Mouse (Mus musculus) lung, embryonic 14.5 days (tissue): ENCODE data around the gene Atp6v1c2. TPM values are rescaled to one million over a fixed set of nuclear protein-coding genes. Genes with fewer than 3 reads are reported as not detected.
A peak's percentile ranks its signal among the peaks of the same experiment; 100 is the strongest.

Experiments used
- ATAC-seq: fragments of 200-750 bp; cut with Nextera tagmentation; 2 replicates; pipeline ENCODE4 v1.8.0; 2017; ENCODE audit warnings: mild to moderate bottlenecking, moderate TSS enrichment, moderate library complexity; ENCODE audit not compliant: insufficient read depth
- DNase-seq: peaks from one replicate; pipeline ENCODE4 v3.0.0-alpha.2; 2015
- H3K27ac ChIP-seq: fragments of 300-500 bp; sonication (generic); 2 replicates; pipeline ENCODE4 v1.5.1; 2014; ENCODE audit warnings: low read depth, mild to moderate bottlenecking, moderate library complexity
- H3K27me3 ChIP-seq: fragments of 300-500 bp; sonication (generic); 2 replicates; pipeline ENCODE4 v1.6.1; 2014; ENCODE audit warnings: low read length, control low read depth; ENCODE audit not compliant: insufficient read depth
- H3K36me3 ChIP-seq: fragments of 300-500 bp; sonication (generic); 2 replicates; pipeline ENCODE4 v1.6.1; 2014; ENCODE audit warnings: control low read depth; ENCODE audit not compliant: insufficient read depth
- H3K4me1 ChIP-seq: fragments of 300-500 bp; sonication (generic); 2 replicates; pipeline ENCODE4 v1.6.1; 2014; ENCODE audit warnings: antibody characterized with exemption, control low read depth; ENCODE audit not compliant: insufficient read depth
- H3K4me2 ChIP-seq: fragments of 300-500 bp; sonication (generic); 2 replicates; pipeline ENCODE4 v1.6.1; 2014; ENCODE audit warnings: mild to moderate bottlenecking
- H3K4me3 ChIP-seq: fragments of 300-500 bp; sonication (generic); 2 replicates; pipeline ENCODE4 v1.5.1; 2014; ENCODE audit warnings: low read depth, low read length
- H3K9ac ChIP-seq: fragments of 300-500 bp; sonication (generic); 2 replicates; pipeline ENCODE4 v1.6.1; 2014
- H3K9me3 ChIP-seq: fragments of 300-500 bp; sonication (generic); 2 replicates; pipeline ENCODE4 v1.6.1; 2016; ENCODE audit warnings: low read depth, low read length, control low read depth
- CTCF ChIP-seq: IDR thresholded peaks from 2 replicates; pipeline ENCODE4 v1.5.1; 2016; ENCODE audit warnings: antibody characterized with exemption, low read depth
- WGBS: fragments of 180-500 bp; shearing (Covaris S2); extraction: QIAGEN DNeasy Blood & Tissue Kit; methylation state at CpG from one replicate; pipeline ENCODE4 v1.1.7; 2014; 5-methylcytosine and 5-hydroxymethylcytosine counted together
- polyA plus RNA-seq: library from polyadenylated mRNA; unstranded; fragments of >200 nt; fragmentation: Nextera tagmentation; extraction: Ambion mirVana; gene quantifications from 2 replicates; pipeline ENCODE4 v1.2.1, GENCODE M21; 2014

Gene Atp6v1c2
- polyA plus RNA-seq, 1 experiment from 2014 or later: 1.0 TPM

- Histone ChIP-seq H3K4me2 (no peak overlapping the region), H3K9ac (no peak overlapping the region), H3K4me1 (peaks cover 7% of the 10 kb centered on the region), H3K9me3 (no peaks in the 10 kb centered on the region), H3K36me3 (peaks cover 38% of the 10 kb centered on the region), H3K27me3 (no peaks in the 10 kb centered on the region), H3K4me3 (no peak overlapping the region), H3K27ac (no peak overlapping the region)
- ATAC-seq: no peak
- TF ChIP-seq CTCF: peak; percentile 18; the same call in 1 of the 2 replicates
- DNase-seq: peak; percentile 16
These were observed 20.9 kb upstream of the Atp6v1c2 start for GRCm38 (mm10) chr12:17350106-17350505.

DNA sequence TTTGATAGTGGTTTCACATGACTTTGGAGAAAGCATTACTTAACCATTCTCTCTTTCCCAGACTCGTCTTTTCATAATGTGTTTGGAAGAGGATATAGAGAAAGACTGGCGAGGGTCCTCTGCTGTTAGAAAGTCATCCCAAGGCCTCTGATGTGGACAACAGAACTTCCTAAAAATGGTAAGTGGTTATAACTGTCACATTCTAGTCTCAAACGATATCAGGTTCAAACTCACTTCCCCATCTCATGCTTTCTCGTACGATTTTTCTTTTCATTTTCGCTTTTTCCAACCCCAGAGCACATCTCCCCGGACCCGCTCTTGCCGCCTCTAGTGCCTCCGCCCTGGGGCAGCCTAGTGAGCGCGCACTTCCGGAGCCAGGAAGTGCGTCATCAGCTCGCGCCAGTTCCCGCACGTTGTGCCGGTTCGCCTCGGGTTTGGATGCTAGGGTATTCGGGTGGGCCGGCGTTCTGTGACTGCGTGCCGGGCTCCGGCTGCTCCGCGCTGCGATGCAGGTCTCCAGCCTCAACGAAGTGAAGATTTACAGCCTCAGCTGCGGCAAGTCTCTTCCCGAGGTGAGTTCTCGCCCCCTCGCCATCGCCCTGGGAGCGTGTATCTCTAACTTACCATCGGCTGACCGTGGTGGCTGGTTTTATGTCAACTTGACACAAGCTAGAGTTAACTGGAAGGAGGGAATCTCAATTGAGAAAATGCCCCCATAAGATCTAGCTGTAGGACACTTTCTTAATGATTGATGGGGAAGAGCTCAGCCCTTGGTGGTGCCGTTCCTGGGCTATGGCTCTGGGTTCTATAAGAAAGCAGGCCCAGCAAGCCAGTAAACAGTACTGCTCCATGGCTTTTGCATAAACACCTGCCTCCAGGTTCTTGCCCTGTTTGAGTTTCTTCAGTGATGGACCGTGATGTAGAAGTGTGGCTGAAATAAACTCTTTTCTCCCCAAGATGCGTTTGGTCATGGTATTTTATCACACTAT, 19.2 kb upstream of the Atp6v1c2 start, which contains the start of gene Nol10:
Nol10 (plus strand) TSS at position 411 of the 989 bp plus-strand sequence.
- H3K27ac ChIP-seq: peak within 1 kb of the TSS; percentile 68
- ATAC-seq: peak; percentile 98
- H3K9me3 ChIP-seq: no peaks in the 10 kb centered on the region
- DNase-seq: peak; percentile 98
- under 1% methylated on average over 42 of the region's 42 CpGs for WGBS
- no peak for TF ChIP-seq CTCF
- H3K36me3 ChIP-seq: peaks cover 21% of the 10 kb centered on the region
- H3K27me3 ChIP-seq: no peaks in the 10 kb centered on the region
- peak within 1 kb of the TSS; percentile 69 for H3K9ac ChIP-seq
- peak within 1 kb of the TSS; percentile 75 for H3K4me3 ChIP-seq
- peak within 1 kb of the TSS; percentile 79 for H3K4me2 ChIP-seq
- peaks cover 7% of the 10 kb centered on the region for H3K4me1 ChIP-seq

DNA sequence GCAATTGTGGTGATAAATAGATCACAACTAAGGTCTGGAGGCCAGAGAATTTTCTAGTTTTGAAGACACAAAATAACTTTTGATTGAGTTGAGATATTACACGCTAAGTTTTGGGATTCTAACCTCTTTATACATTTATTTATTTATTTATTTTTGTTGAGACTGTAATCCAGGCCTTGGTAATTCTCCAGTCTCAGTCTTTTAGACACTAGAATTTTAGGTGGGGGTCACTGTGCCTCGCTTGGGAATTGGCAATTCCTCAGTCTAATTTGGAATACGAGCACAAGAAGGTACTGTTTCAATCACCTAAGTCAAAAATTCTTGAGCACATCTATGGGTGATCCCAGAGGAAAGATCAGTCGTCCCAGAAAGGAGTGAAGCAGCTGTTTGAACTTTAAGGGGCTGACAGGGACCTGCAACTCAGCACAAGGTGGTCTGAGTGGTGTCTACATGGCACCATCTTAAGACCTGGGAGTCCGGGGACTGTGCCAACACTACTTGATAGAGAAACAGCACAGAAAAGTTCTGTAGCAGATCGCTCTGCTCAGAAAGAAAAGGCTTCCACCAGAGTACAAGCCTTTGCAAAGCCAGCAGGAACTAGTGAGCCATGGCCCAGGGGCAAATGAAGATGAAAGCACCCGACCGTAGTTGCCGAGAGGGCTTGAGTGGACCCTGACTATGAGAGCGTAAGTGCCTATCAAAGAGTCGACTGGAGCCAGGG, 18.3 kb upstream of the Atp6v1c2 start:
- peak; percentile 56 for ATAC-seq
- no peak for TF ChIP-seq CTCF
- peaks cover 7% of the 10 kb centered on the region for H3K4me1 ChIP-seq

DNA sequence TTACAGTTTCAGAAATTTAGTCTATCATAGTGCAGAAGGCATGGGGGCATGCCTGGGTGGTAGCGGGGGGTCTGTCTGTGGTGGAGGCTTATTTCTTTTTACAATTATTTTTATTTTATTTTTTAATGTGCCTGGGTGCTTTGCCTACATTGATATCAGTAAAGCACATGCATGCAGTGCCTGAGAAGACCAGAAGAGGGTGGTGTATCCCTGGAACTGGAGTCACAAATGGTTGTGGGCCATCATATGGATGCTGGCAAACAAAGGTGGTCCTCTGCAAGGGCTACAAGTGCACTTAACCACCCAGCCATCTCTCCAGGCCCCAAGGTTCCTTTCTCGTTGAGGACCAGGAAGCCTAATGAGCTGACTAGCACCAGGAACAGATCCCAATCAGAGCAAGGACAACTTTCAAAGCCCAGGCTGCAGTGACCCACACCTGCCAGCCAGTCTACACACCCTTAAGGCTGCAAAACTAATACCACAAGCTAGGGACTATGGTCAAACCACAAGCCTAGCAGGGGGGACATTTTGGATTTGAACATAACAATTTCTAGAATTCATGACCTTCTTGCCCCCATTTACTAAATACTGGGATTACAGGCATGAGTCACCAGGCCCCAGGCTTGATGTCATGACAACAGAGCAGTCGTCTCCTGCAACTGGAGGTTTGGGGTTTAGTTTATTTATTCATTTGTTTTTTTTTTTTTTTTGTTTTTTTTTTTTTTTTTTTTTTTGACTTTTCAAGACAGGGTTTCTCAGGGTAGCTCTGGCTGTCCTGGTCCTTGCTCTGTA, 10.2 kb upstream of the Atp6v1c2 start:
- H3K4me2 ChIP-seq: no peak overlapping the region
- ATAC-seq: no peak
- no peak overlapping the region for H3K4me3 ChIP-seq
- peak; percentile 51 for TF ChIP-seq CTCF
- no peak overlapping the region for H3K9ac ChIP-seq
- WGBS: 69% methylated on average over 3 of the region's 3 CpGs
- H3K4me1 ChIP-seq: no peaks in the 10 kb centered on the region
- H3K36me3 ChIP-seq: no peaks in the 10 kb centered on the region
- H3K27ac ChIP-seq: no peak overlapping the region
- no peaks in the 10 kb centered on the region for H3K27me3 ChIP-seq
- DNase-seq: no peak
- H3K9me3 ChIP-seq: no peaks in the 10 kb centered on the region

More for the DNA sequence above, 18.3 kb upstream of the Atp6v1c2 start:
- peak overlapping the region; percentile 69 for H3K9ac ChIP-seq
- 34% methylated on average over 11 of the region's 11 CpGs for WGBS
- DNase-seq: no peak
- peak overlapping the region; percentile 68 for H3K27ac ChIP-seq
- peak overlapping the region; percentile 79 for H3K4me2 ChIP-seq
- no peaks in the 10 kb centered on the region for H3K27me3 ChIP-seq
- H3K4me3 ChIP-seq: peak overlapping the region; percentile 75
- peaks cover 13% of the 10 kb centered on the region for H3K36me3 ChIP-seq
- H3K9me3 ChIP-seq: no peaks in the 10 kb centered on the region

- TF ChIP-seq CTCF: no peak
- DNase-seq: no peak
- Histone ChIP-seq H3K27me3 (no peaks in the 10 kb centered on the region), H3K4me1 (no peaks in the 10 kb centered on the region), H3K27ac (no peak overlapping the region), H3K4me2 (no peak overlapping the region), H3K4me3 (no peak overlapping the region), H3K36me3 (no peaks in the 10 kb centered on the region), H3K9me3 (no peaks in the 10 kb centered on the region), H3K9ac (no peak overlapping the region)
- WGBS: 46% methylated on average over 2 of the region's 2 CpGs
- no peak for ATAC-seq
These were observed 9.2 kb upstream of the Atp6v1c2 start for GRCm38 (mm10) chr12:17338338-17338737.

GRCm38 (mm10) chr12:17333459-17333858, 4.3 kb upstream of the Atp6v1c2 start:
- H3K9ac ChIP-seq: no peak overlapping the region
- DNase-seq (no peak), ATAC-seq (no peak)
- H3K27me3 ChIP-seq: no peaks in the 10 kb centered on the region
- no peak overlapping the region for H3K4me2 ChIP-seq
- no peaks in the 10 kb centered on the region for H3K9me3 ChIP-seq
- H3K4me3 ChIP-seq: no peak overlapping the region
- H3K4me1 ChIP-seq: no peaks in the 10 kb centered on the region
- TF ChIP-seq CTCF: no peak
- H3K27ac ChIP-seq: no peak overlapping the region
- WGBS: 22% methylated on average over 1 of the region's 1 CpGs
- H3K36me3 ChIP-seq: no peaks in the 10 kb centered on the region
